Comparison of ENCODE assay signal across 20 mouse cellular contexts in genomic region chr17:89465883-89466282, GRCm38 (mm10).
"Had no signal": no experiment of that assay in that cellular context is flagged by ENCODE, and none has a peak within 500 bp of the region (broad histone marks: within the 10 kb centered on the region; RNA-seq: fewer than 3 reads in every experiment).

No protein-coding gene starts in this region.

- H3K4me1 ChIP-seq: lung, embryonic 15.5 days; megakaryocyte, embryonic 14.5 days; neural tube, embryonic 13.5 days; neural tube, embryonic 15.5 days; stomach, embryonic 15.5 days had no signal

- ATAC-seq: liver, postnatal 0 days; lung, postnatal 0 days; midbrain, embryonic 16.5 days had no signal

- H3K4me2 ChIP-seq: lung, embryonic 15.5 days; midbrain, embryonic 11.5 days; neural tube, embryonic 13.5 days; neural tube, embryonic 15.5 days; stomach, embryonic 15.5 days had no signal

- H3K9ac ChIP-seq: liver, postnatal 0 days; lung, embryonic 15.5 days; neural tube, embryonic 13.5 days; neural tube, embryonic 15.5 days; stomach, embryonic 15.5 days had no signal

- H3K27me3 ChIP-seq: lung, embryonic 15.5 days; megakaryocyte, embryonic 14.5 days; neural tube, embryonic 13.5 days; neural tube, embryonic 15.5 days; stomach, embryonic 15.5 days had no signal

- H3K27ac ChIP-seq: lung, embryonic 15.5 days; macrophage; neural tube, embryonic 13.5 days; neural tube, embryonic 15.5 days; stomach, embryonic 15.5 days; stomach, postnatal 0 days had no signal

- H3K4me3 ChIP-seq: lung, embryonic 15.5 days; megakaryocyte, embryonic 14.5 days; myocyte; neural tube, embryonic 13.5 days; neural tube, embryonic 15.5 days; stomach, embryonic 15.5 days had no signal

- DNase-seq: liver, postnatal 0 days; lung, adult 2 months; lung, postnatal 14 days; lung, postnatal 36 days; midbrain, embryonic 14.5 days; right cerebral cortex, postnatal 14 days; thymus, adult 2 months; thymus, postnatal 25 days; thymus, postnatal 4 days had no signal

- H3K36me3 ChIP-seq: lung, embryonic 15.5 days; neural tube, embryonic 13.5 days; neural tube, embryonic 15.5 days; stomach, embryonic 15.5 days had no signal

- H3K9me3 ChIP-seq: lung, embryonic 15.5 days; megakaryocyte, embryonic 14.5 days; neural tube, embryonic 13.5 days; stomach, embryonic 15.5 days had no signal
